Mouse (Mus musculus) heart, embryonic 11.5 days (tissue): ENCODE results near the gene Cog4. TPM values are rescaled to one million over a fixed set of nuclear protein-coding genes. Genes with fewer than 3 reads are reported as not detected.
"Not testable (repeated sequence)": the region's sequence is repeated elsewhere in the genome, so short reads cannot be mapped to it uniquely, and the experiment has no call there.

ENCODE experiments used
- ATAC-seq: fragments of 200-750 bp; cut with Nextera tagmentation; replicated peaks from 2 replicates; pipeline ENCODE4 v1.8.0; 2017; ENCODE audit warnings: moderate library complexity; ENCODE audit not compliant: insufficient number of reproducible peaks, low FRiP score, low TSS enrichment
- H3K27ac ChIP-seq: fragments of 300-500 bp; sonication (generic); 2 replicates; pipeline ENCODE4 v1.5.1; 2014; ENCODE audit warnings: mild to moderate bottlenecking, low read depth, low read length
- H3K27me3 ChIP-seq: fragments of 300-500 bp; sonication (generic); 2 replicates; pipeline ENCODE4 v1.6.1; 2014; ENCODE audit warnings: mild to moderate bottlenecking, low read length, mixed read lengths; ENCODE audit not compliant: control insufficient read depth, insufficient read depth
- H3K36me3 ChIP-seq: fragments of 300-500 bp; sonication (generic); 2 replicates; pipeline ENCODE4 v1.6.1; 2014; ENCODE audit warnings: mild to moderate bottlenecking, low read length, moderate library complexity, mixed read lengths; ENCODE audit not compliant: control insufficient read depth, insufficient read depth
- H3K4me1 ChIP-seq: fragments of 300-500 bp; sonication (generic); 2 replicates; pipeline ENCODE4 v1.6.1; 2014; ENCODE audit warnings: low read length; ENCODE audit not compliant: control insufficient read depth, insufficient read depth
- H3K4me2 ChIP-seq: fragments of 300-500 bp; sonication (generic); 2 replicates; pipeline ENCODE4 v1.6.1; 2014; ENCODE audit warnings: mild to moderate bottlenecking, moderate library complexity
- H3K4me3 ChIP-seq: fragments of 300-500 bp; sonication (generic); 2 replicates; pipeline ENCODE4 v1.5.1; 2014; ENCODE audit warnings: low read depth, low read length
- H3K9ac ChIP-seq: fragments of 300-500 bp; sonication (generic); 2 replicates; pipeline ENCODE4 v1.6.1; 2014; ENCODE audit warnings: mild to moderate bottlenecking, low read depth, low read length, moderate library complexity
- H3K9me3 ChIP-seq: fragments of 300-500 bp; sonication (generic); replicated peaks from 2 replicates; pipeline ENCODE4 v1.6.1; 2016; ENCODE audit warnings: low read length; ENCODE audit not compliant: control insufficient read depth
- WGBS: fragments of 180-500 bp; shearing (Covaris S2); extraction: QIAGEN DNeasy Blood & Tissue Kit; methylation state at CpG from one replicate; pipeline ENCODE4 v1.1.7; 2014; ENCODE audit not compliant: insufficient replicate concordance; 5-methylcytosine and 5-hydroxymethylcytosine counted together
- polyA plus RNA-seq: library from polyadenylated mRNA; unstranded; fragments of >200 nt; fragmentation: Nextera tagmentation; extraction: Ambion mirVana; gene quantifications from 2 replicates; pipeline ENCODE4 v1.2.1, GENCODE M21; 2014

Cog4 gene
- polyA plus RNA-seq, 1 experiment from 2014 or later = 62.8 TPM

DNA sequence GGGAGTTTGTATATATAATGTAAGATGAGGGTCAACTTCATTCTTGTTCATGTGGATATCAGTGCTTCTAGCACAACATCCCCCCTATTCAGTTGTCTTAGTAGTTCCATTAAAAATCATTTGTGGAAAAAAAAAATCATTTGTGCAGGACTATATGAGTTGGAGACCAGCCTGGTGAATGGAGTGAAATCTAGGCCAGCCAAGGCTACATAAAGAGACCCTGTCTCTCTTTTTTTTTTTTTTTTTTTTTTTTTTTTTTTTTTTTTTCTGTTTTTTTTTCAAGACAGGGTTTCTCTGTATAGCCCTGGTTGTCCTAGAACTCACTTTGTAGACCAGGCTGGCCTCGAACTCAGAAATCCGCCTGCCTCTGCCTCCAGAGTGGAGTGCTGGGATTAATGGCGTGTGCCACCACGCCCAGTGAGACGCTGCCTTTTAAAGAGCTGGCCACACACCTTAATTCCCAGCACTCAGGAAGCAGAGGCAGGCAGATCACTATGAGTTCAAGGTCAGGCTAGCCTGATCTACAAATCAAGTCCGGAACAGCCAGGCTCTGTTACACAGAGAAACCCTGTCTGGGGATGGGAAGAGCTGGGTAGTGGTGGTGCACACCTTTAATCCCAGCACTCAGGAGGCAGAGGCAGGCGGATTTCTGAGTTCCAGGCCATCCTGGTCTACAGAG lies 15.1 kb downstream of the Cog4 start:
- not testable (repeated sequence) for H3K9me3 ChIP-seq, H3K27me3 ChIP-seq, H3K4me2 ChIP-seq, H3K4me1 ChIP-seq, H3K27ac ChIP-seq, ATAC-seq, H3K4me3 ChIP-seq, H3K9ac ChIP-seq
- H3K36me3 ChIP-seq = peaks cover 40% of the 10 kb centered on the region
- 91% methylated on average over 7 of the region's 7 CpGs for WGBS

DNA sequence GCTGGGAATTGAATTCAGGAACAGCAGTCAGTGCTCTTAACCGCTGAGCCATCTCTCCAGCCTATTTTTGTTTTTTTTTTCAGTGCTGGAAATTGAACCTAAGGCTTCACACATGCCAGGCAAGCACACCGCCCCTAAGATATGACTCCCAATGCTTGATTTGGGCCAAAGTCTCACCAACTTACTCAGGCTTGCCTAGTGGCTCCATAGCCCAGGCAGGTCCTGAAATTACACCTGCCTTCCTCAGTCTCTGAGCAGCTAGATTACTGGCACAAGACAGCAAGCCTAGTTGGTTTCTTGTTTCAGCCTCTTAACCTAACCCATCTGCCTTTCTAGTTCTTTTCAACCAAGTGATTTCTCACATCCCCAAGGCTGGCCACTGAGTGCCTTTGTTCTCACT lies 24.1 kb downstream of the Cog4 start:
- Histone ChIP-seq H3K4me1 (no peaks in the 10 kb centered on the region), H3K36me3 (peaks cover 46% of the 10 kb centered on the region), H3K4me2 (no peak overlapping the region), H3K4me3 (no peak overlapping the region), H3K9ac (no peak overlapping the region), H3K27ac (no peak overlapping the region), H3K27me3 (no peaks in the 10 kb centered on the region), H3K9me3 (no peaks in the 10 kb centered on the region)
- ATAC-seq = no peak
- WGBS = 88% methylated on average over 2 of the region's 2 CpGs

DNA sequence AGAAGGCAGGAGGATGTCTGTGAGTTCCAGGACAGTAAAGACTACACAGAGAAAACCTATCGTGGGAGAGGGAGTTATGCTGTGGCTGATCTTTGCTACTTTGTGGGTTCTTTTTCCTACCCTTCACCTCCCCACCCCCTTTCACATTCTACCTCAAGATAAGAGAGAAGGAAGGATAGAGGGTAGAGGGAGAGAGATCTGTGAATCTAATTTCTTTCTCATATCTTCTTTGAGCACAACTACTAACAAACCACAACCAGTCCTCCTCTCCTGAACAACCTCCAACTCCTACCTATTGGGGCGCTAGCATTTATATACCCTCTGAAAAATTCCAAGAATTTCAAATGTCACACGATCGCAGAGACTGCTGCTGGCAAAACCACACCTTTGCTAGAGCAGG lies 31.5 kb downstream of the Cog4 start:
- Histone ChIP-seq H3K4me2 (no peak overlapping the region), H3K4me3 (no peak overlapping the region), H3K27ac (no peak overlapping the region), H3K4me1 (no peaks in the 10 kb centered on the region), H3K9ac (no peak overlapping the region), H3K9me3 (no peaks in the 10 kb centered on the region), H3K36me3 (peaks cover 56% of the 10 kb centered on the region), H3K27me3 (no peaks in the 10 kb centered on the region)
- WGBS = 87% methylated on average over 4 of the region's 4 CpGs
- ATAC-seq = no peak

DNA sequence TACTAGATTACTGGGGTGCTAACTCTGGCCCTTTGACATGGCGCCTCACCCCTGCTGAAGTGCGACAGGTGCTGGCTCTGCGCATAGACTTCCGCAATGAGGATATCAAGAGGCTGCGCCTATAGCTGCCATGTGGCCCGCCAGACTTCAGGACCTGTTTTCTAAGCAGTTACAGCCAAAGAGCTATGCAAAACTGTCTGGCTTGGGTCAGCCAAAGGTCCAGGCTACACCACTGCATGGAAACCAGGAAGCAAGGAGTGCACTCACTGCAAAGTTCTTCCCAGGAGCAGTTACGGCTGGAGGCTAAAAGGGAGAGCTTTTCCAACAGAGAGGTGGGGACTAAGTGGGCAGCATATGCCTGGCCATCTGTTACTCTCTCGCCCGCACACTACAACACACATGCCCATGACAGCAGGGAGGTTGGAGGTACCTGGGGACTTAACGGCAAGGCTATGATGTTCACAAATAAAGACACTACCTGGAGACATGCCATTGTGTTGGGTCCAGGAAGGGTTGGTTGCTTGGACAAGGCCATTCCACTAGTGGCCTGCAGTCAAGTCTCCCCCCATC lies 35.4 kb downstream of the Cog4 start:
- H3K4me3 ChIP-seq = no peak overlapping the region
- H3K36me3 ChIP-seq = peaks cover 56% of the 10 kb centered on the region
- H3K9ac ChIP-seq = no peak overlapping the region
- H3K9me3 ChIP-seq = no peaks in the 10 kb centered on the region
- H3K4me2 ChIP-seq = no peak overlapping the region
- ATAC-seq = no peak
- H3K27me3 ChIP-seq = no peaks in the 10 kb centered on the region
- 95% methylated on average over 10 of the region's 10 CpGs for WGBS
- no peak overlapping the region for H3K27ac ChIP-seq
- no peaks in the 10 kb centered on the region for H3K4me1 ChIP-seq

DNA sequence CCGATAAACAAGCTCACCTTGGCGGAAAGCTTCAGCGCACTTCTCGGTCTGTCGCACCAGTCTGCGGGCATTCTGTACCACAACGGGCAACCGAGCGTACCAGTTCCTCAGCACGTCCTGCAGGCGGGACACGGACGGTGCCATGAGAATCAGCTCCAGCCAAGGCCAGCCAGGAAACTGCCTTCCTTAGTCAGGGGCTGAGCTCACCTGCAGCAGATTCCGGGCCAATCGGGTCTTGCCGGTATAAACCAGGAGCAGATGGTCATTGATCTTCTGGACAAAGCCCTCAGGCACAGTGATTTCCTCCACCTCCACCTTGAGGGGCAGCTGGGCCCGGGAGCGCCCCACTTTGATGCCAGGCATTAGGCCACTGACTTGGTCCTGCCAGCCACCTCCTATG lies 37.4 kb downstream of the Cog4 start:
- Histone ChIP-seq H3K4me3 (no peak overlapping the region), H3K9ac (no peak overlapping the region), H3K4me2 (no peak overlapping the region), H3K27ac (no peak overlapping the region), H3K9me3 (no peaks in the 10 kb centered on the region), H3K36me3 (peaks cover 61% of the 10 kb centered on the region), H3K4me1 (no peaks in the 10 kb centered on the region), H3K27me3 (no peaks in the 10 kb centered on the region)
- WGBS = 89% methylated on average over 18 of the region's 18 CpGs
- ATAC-seq = no peak

DNA sequence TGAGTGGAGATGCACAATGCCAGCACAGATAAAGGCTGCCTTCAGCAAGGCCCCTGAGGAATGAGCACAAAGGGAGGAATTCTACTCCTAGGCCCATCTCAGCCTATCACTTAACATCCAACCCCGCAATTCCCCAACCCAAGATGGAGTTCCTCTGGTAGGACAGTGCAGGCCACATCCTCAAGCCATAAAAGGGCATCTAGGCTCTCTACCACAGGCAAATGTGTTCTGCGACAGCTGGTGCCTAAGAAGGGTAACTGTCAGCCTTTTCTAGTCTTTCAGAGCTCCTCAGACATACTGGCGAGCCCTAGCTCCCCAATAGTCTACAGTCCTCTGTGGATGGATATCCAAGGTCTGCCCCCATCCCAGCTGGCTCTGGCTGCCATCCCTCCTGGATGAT lies 40.2 kb downstream of the Cog4 start:
- Histone ChIP-seq H3K4me2 (no peak overlapping the region), H3K27ac (no peak overlapping the region), H3K27me3 (no peaks in the 10 kb centered on the region), H3K4me1 (peaks cover 9% of the 10 kb centered on the region), H3K36me3 (peaks cover 43% of the 10 kb centered on the region), H3K9ac (no peak overlapping the region), H3K9me3 (no peaks in the 10 kb centered on the region), H3K4me3 (no peak overlapping the region)
- 66% methylated on average over 3 of the region's 3 CpGs for WGBS
- ATAC-seq = no peak

DNA sequence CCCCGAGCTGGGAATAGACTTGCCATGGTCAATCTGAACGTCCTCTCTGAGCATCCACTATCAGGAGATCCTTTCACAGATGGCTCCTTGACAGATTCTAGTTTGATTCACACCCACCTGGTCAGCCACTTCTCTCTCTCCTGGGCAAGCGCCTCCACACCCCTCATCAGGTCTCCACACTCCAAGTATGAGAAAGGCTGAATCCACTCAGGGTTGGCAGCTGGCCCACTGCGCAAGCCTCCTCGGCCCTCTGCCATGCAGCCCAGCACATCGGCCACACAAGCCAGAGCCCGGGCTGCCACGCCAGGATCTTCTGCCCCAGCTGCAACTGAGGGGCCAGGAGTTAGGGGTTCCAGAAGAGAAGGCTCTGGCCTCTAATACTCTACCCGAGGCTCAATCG lies 41.2 kb downstream of the Cog4 start:
- no peak overlapping the region for H3K4me2 ChIP-seq
- peaks cover 9% of the 10 kb centered on the region for H3K4me1 ChIP-seq
- H3K4me3 ChIP-seq = no peak overlapping the region
- no peak overlapping the region for H3K9ac ChIP-seq
- ATAC-seq = no peak
- 85% methylated on average over 10 of the region's 10 CpGs for WGBS
- H3K36me3 ChIP-seq = peaks cover 35% of the 10 kb centered on the region
- no peak overlapping the region for H3K27ac ChIP-seq
- H3K9me3 ChIP-seq = no peaks in the 10 kb centered on the region
- H3K27me3 ChIP-seq = no peaks in the 10 kb centered on the region

DNA sequence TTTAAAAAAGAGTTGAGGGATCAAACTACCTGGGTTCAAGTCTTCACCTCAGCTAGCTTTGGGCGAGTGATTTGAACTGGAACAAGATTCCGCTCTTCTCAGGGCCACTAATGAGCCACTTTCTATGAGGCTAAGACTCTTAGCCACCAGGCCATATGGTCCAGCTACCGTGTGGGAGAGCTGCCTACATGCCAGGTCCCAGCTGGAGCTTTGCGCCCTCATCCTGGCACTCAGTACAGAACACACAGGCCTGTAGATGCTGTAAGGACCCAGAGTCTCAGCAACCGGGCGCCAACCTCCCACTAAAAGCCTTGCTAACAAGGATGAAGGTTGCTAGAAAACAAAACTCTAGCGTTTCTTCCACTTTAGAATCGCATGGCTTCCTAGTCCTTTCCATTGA lies 42.0 kb downstream of the Cog4 start:
- Histone ChIP-seq H3K4me2 (no peak overlapping the region), H3K27me3 (no peaks in the 10 kb centered on the region), H3K9me3 (no peaks in the 10 kb centered on the region), H3K4me1 (peaks cover 9% of the 10 kb centered on the region), H3K27ac (no peak overlapping the region), H3K4me3 (no peak overlapping the region), H3K36me3 (peaks cover 29% of the 10 kb centered on the region), H3K9ac (no peak overlapping the region)
- WGBS = 92% methylated on average over 8 of the region's 8 CpGs
- ATAC-seq = no peak

DNA sequence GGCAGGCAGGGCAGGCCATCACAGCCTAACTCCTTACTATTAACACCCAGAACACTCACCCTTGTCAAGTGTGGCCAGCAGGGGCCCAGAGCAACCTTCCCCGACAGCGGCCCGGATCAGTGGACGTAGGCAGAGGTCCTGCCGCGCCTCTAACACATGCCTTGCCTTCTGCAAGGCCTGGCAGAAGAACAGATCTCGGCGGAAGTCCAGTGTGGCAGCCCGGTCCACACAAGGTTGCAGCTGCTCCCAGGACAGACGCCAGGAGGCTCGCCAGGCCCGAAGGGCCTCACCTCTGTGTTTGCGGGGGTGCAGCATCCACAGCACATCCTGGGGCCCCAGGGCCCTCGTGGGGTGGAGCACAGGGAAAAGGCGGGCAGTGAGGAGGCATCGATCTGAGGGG lies 42.5 kb downstream of the Cog4 start:
- Histone ChIP-seq H3K9ac (no peak overlapping the region), H3K27ac (no peak overlapping the region), H3K9me3 (no peaks in the 10 kb centered on the region), H3K36me3 (peaks cover 27% of the 10 kb centered on the region), H3K4me2 (no peak overlapping the region), H3K4me1 (peaks cover 9% of the 10 kb centered on the region), H3K4me3 (no peak overlapping the region), H3K27me3 (no peaks in the 10 kb centered on the region)
- 81% methylated on average over 16 of the region's 16 CpGs for WGBS
- ATAC-seq = no peak
